Mouse (Mus musculus) spleen, adult 2 months (tissue): ENCODE measurements around the gene Tmem28.

Source experiments
- CTCF ChIP-seq: fragments of 200-500 bp; IDR thresholded peaks from 2 replicates; pipeline ENCODE4 v1.5.1; 2011; ENCODE audit warnings: mild to moderate bottlenecking, inconsistent platforms; ENCODE audit not compliant: insufficient read depth, insufficient read length, insufficient replicate concordance; ENCODE audit errors: extremely low read depth
- POLR2A ChIP-seq: fragments of 200-500 bp; IDR thresholded peaks from 2 replicates; pipeline ENCODE4 v1.6.1; 2011; ENCODE audit warnings: low read depth, low read length, inconsistent platforms

GRCm38 (mm10) chrX:99872632-99873201 is 51.9 kb downstream of the Tmem28 start:
- TF ChIP-seq CTCF: no peak
- TF ChIP-seq POLR2A: no peak
